Mouse (Mus musculus) embryonic facial prominence, embryonic 15.5 days (tissue): ENCODE measurements at regions not wholly inside any gene's neighbourhood (a gene's known extent, or its start where the extent isn't known, plus 50 kb on each side); places are given as distances from the start of the nearest gene placed in this dataset.
A peak's percentile ranks its signal among the peaks of the same experiment; 100 is the strongest.
"Not testable (repeated sequence)": the region's sequence is repeated elsewhere in the genome, so short reads cannot be mapped to it uniquely, and the experiment has no call there.

Experiments
- ATAC-seq: fragments of 200-750 bp; cut with Nextera tagmentation; 2 replicates; pipeline ENCODE4 v1.8.0; 2017; ENCODE audit warnings: low read depth, moderate TSS enrichment; ENCODE audit not compliant: insufficient number of reproducible peaks, low FRiP score, low TSS enrichment
- H3K27ac ChIP-seq: fragments of 300-500 bp; sonication (generic); replicated peaks from 2 replicates; pipeline ENCODE4 v1.5.1; 2015; ENCODE audit warnings: mild to moderate bottlenecking, inconsistent platforms
- H3K27me3 ChIP-seq: fragments of 300-500 bp; sonication (generic); 2 replicates; pipeline ENCODE4 v1.6.1; 2015; ENCODE audit warnings: inconsistent platforms
- H3K36me3 ChIP-seq: fragments of 300-500 bp; sonication (generic); 2 replicates; pipeline ENCODE4 v1.6.1; 2015; ENCODE audit warnings: mild to moderate bottlenecking, inconsistent platforms
- H3K4me1 ChIP-seq: fragments of 300-500 bp; sonication (generic); 2 replicates; pipeline ENCODE4 v1.6.1; 2015; ENCODE audit warnings: inconsistent platforms
- H3K4me2 ChIP-seq: fragments of 300-500 bp; sonication (generic); replicated peaks from 2 replicates; pipeline ENCODE4 v1.6.1; 2015; ENCODE audit warnings: mild to moderate bottlenecking, inconsistent platforms
- H3K4me3 ChIP-seq: fragments of 300-500 bp; sonication (generic); replicated peaks from 2 replicates; pipeline ENCODE4 v1.5.1; 2015; ENCODE audit warnings: mild to moderate bottlenecking, inconsistent platforms
- H3K9ac ChIP-seq: fragments of 300-500 bp; sonication (generic); 2 replicates; pipeline ENCODE4 v1.6.1; 2015; ENCODE audit warnings: inconsistent platforms
- H3K9me3 ChIP-seq: fragments of 300-500 bp; sonication (generic); replicated peaks from 2 replicates; pipeline ENCODE4 v1.6.1; 2016; ENCODE audit warnings: inconsistent platforms
- WGBS: fragments of 180-500 bp; shearing (Covaris S2); methylation state at CpG from one replicate; pipeline ENCODE4 v1.1.7; 2015; 5-methylcytosine and 5-hydroxymethylcytosine counted together

GRCm38 (mm10) chr12:19125541-19125940 is 611.2 kb downstream of the 5730507C01Rik start:
- Histone ChIP-seq H3K36me3 (no peaks in the 10 kb centered on the region), H3K4me2 (no peak overlapping the region), H3K4me3 (no peak overlapping the region), H3K27ac (no peak overlapping the region), H3K27me3 (no peaks in the 10 kb centered on the region), H3K9me3 (peaks cover 22% of the 10 kb centered on the region; the same call in 1 of the 2 replicates), H3K9ac (no peak overlapping the region), H3K4me1 (no peaks in the 10 kb centered on the region)
- ATAC-seq: no peak
- 59% methylated on average over 4 of the region's 4 CpGs for WGBS

DNA sequence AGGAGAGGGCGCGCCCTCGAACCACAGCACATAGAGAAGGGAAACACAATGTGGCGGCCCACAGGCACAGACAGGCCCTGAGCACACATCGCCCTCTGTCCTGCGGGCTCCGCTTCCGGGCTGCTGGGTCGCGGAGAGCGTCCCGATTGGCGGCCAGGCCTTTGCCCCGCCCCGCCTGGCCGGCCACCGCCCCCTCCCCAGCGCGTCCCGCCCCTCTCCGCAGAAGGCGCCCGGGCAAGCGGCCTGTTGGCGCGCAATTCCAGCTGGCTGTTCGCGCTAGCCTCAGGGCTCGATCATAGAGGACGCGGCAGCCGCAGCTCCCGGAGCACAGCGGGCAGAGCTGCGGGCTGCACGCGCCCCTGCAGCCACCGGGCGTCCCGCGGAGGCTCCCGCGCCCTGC is 661.3 kb downstream of the 5730507C01Rik start:
- Histone ChIP-seq H3K4me2 (no peak overlapping the region), H3K4me1 (no peaks in the 10 kb centered on the region), H3K9ac (no peak overlapping the region), H3K36me3 (no peaks in the 10 kb centered on the region), H3K27me3 (no peaks in the 10 kb centered on the region), H3K4me3 (no peak overlapping the region), H3K27ac (no peak overlapping the region), H3K9me3 (0 out of 2 replicates have a peak, but pooled peaks cover 8% of the 10 kb centered on the region)
- no peak for ATAC-seq
- WGBS: 24% methylated on average over 20 of the region's 43 CpGs

DNA sequence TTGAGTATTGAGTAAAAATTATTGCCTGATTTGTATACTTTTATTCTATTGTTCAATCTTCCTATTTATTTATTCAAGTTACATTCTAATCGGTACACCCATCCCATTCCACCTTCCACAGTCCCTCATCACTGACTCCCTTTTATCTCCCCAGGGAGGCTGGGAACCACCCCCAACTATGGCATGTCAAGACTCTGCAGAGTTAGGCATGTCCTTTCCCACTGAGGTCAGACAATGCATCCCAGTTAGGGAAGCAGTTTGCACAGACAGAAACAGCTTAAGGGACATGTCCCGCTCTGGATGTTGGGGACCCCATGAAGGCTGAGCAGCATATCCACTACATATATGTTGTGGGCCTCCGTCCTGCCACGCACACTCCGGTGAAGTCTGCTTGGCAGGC is 678.1 kb downstream of the 5730507C01Rik start:
- ATAC-seq: no peak
- H3K4me2 ChIP-seq: no peak overlapping the region
- WGBS: 86% methylated on average over 5 of the region's 5 CpGs
- H3K4me1 ChIP-seq: no peaks in the 10 kb centered on the region
- no peak overlapping the region for H3K9ac ChIP-seq
- H3K27ac ChIP-seq: no peak overlapping the region
- no peak overlapping the region for H3K4me3 ChIP-seq
- H3K36me3 ChIP-seq: no peaks in the 10 kb centered on the region
- no peaks in the 10 kb centered on the region for H3K27me3 ChIP-seq
- peaks cover 7% of the 10 kb centered on the region; the same call in 1 of the 2 replicates for H3K9me3 ChIP-seq

- H3K9me3 ChIP-seq, ATAC-seq: not testable (repeated sequence)
- WGBS: 81% methylated on average over 3 of the region's 3 CpGs
Measured at GRCm38 (mm10) chr12:19193041-19193440, 678.7 kb downstream of the 5730507C01Rik start.

DNA sequence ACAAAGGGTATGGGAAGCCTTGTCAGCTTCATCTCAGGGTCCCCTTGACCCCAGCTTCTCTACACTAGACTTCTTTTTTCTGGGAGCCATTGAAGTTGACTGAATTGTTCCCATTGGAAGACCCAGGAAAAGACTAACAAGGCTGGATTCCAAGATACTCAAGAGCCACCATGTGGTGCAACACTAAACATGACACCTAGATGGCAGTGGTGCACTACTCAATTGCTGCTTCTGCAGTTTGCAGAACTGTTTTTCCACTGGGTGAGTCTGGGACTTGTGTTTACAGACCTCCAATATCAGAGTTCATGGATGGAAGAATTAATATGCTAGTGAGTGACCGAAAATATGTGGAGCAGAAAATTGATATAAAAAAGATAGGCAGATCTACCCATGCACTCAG is 709.7 kb downstream of the 5730507C01Rik start:
- H3K4me3 ChIP-seq, H3K4me1 ChIP-seq, ATAC-seq, H3K36me3 ChIP-seq, H3K27me3 ChIP-seq, H3K4me2 ChIP-seq, H3K27ac ChIP-seq, H3K9ac ChIP-seq, H3K9me3 ChIP-seq: not testable (repeated sequence)
- 79% methylated on average over 1 of the region's 1 CpGs for WGBS

More at GRCm38 (mm10) chr12:19193041-19193440, 678.7 kb downstream of the 5730507C01Rik start:
- H3K36me3 ChIP-seq, H3K4me2 ChIP-seq, H3K9ac ChIP-seq, H3K27me3 ChIP-seq, H3K4me3 ChIP-seq, H3K27ac ChIP-seq, H3K4me1 ChIP-seq: not testable (repeated sequence)

GRCm38 (mm10) chr12:19246731-19247130 is 707.6 kb upstream of the Gm21863 start:
- H3K36me3 ChIP-seq, H3K27me3 ChIP-seq, H3K27ac ChIP-seq, H3K4me1 ChIP-seq, H3K4me2 ChIP-seq, H3K4me3 ChIP-seq, ATAC-seq, H3K9ac ChIP-seq, H3K9me3 ChIP-seq: not testable (repeated sequence)
- WGBS: 90% methylated on average over 23 of the region's 23 CpGs

DNA sequence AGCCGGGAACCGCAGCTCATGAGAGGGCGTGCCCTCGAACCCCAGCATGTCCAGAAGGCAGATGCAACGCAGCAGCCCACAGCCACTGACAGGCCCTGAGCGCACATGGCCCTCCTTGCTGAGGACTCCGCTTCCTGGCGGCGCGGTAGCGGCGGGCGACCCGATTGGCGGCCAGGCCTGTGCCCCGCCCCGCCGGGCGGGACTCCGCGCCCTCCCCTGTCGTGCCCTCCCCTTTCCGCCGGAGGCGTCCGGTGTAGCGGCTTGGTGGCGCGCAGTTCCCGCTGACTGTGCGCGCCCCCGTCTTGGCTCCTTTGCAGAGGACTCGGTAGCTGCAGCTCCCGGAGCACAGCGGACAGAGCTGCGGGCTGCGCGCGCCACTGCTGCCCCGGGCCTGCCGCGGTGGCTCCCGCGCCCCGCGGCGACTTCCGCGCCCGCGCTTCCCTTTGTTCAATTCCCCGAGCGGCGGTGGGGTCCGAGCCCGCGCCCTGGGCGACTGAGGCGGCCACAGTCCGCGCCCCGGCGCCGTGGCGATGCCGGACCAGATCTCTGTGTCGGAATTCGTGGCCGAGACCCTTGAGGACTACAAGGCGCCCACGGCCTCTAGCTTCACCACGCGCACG is 665.9 kb upstream of the Gm21863 start:
- H3K4me1 ChIP-seq, ATAC-seq, H3K27me3 ChIP-seq, H3K27ac ChIP-seq, H3K9ac ChIP-seq, H3K36me3 ChIP-seq, H3K9me3 ChIP-seq: not testable (repeated sequence)
- 5% methylated on average over 74 of the region's 75 CpGs for WGBS
- Histone ChIP-seq H3K4me2 (peak overlapping the region; percentile 37), H3K4me3 (peak overlapping the region; percentile 41)

DNA sequence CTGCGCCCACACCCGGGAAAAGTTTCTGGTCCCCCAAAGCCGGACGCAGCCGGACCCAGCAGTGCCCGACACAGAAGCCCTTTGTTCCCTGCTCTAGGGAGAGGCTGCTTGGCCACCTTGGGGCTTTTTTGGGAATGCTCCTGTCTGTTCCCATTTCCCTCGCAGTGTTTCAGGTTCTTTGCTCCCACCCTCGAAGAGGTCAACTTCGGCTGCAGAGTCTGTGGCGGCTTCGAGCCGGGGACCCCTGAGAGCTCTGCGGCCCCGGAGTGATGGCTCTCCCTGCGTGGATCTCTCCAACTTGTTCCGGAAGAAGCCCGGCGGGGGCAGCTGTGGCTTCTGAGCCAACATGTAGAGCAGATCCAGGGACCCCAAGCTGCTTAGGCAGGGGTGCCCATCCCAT is 665.3 kb upstream of the Gm21863 start:
- ATAC-seq: not testable (repeated sequence)

GRCm38 (mm10) chr12:19292068-19292770 is 662.1 kb upstream of the Gm21863 start:
- WGBS: 86% methylated on average over 3 of the region's 3 CpGs
- not testable (repeated sequence) for H3K27me3 ChIP-seq, ATAC-seq, H3K36me3 ChIP-seq, H3K4me2 ChIP-seq, H3K4me1 ChIP-seq, H3K4me3 ChIP-seq, H3K9me3 ChIP-seq, H3K9ac ChIP-seq, H3K27ac ChIP-seq

More for the DNA sequence above, 665.3 kb upstream of the Gm21863 start:
- not testable (repeated sequence) for H3K27ac ChIP-seq, H3K4me1 ChIP-seq, H3K9me3 ChIP-seq, H3K27me3 ChIP-seq, H3K9ac ChIP-seq, H3K36me3 ChIP-seq
- 53% methylated on average over 18 of the region's 18 CpGs for WGBS
- peak overlapping the region; percentile 41 for H3K4me3 ChIP-seq
- H3K4me2 ChIP-seq: peak overlapping the region; percentile 37; the same call in 1 of the 2 replicates
